ENCODE assay signal across 8 mouse cellular contexts in genomic region chr6:54992734-54993260, GRCm38 (mm10). TPM values are rescaled to one million over a fixed set of nuclear protein-coding genes. Genes with fewer than 3 reads are reported as not detected.
DNase-seq lines count a peak whose midpoint lies in the region; ATAC-seq lines count a peak whose summit lies in the region.

TSS of gene Ggct (minus strand) at chr6:54992950.

- peak; percentile 100 for ATAC-seq in hindbrain, embryonic 16.5 days

- peak; percentile 90 for DNase-seq in WW6 (ENCODE audit: low read depth, low spot score)
- DNase-seq in cerebellum, postnatal 4 days (ENCODE audit: low spot score in 2 of 2), result peak; percentile 84 to 94
- peak; percentile 96 for DNase-seq in gastrocnemius, adult 18-20 months (ENCODE audit: low spot score)
- peak; percentile 94 to 97 for DNase-seq in left cerebral cortex, adult 18-20 months (ENCODE audit: low spot score in 2 of 2)
- DNase-seq in right cerebral cortex, adult 18-20 months, result peak; percentile 98
- DNase-seq in urinary bladder, postnatal 10 days (ENCODE audit: low spot score), result peak; percentile 77

- peaks cover 7% of the 10 kb centered on the region; the same call in 1 of the 2 replicates for H3K4me1 ChIP-seq in hindbrain, embryonic 16.5 days (ENCODE audit: control insufficient read depth, insufficient read depth, low read depth, low read length)

- peak within 1 kb of the TSS; percentile 77 for H3K9ac ChIP-seq in hindbrain, embryonic 16.5 days (ENCODE audit: low read depth, low read length)

- H3K4me2 ChIP-seq in hindbrain, embryonic 16.5 days (ENCODE audit: low read length), result peak within 1 kb of the TSS; percentile 91

- H3K27me3 ChIP-seq in hindbrain, embryonic 16.5 days (replicated peaks; ENCODE audit: control insufficient read depth, insufficient read depth, low read length), result no peaks in the 10 kb centered on the region

- H3K36me3 ChIP-seq in hindbrain, embryonic 16.5 days (ENCODE audit: control insufficient read depth, insufficient read depth, low read length), result no peaks in the 10 kb centered on the region
- no peaks in the 10 kb centered on the region for H3K36me3 ChIP-seq in macrophage (ENCODE audit: inconsistent target)

- H3K9me3 ChIP-seq in hindbrain, embryonic 16.5 days (ENCODE audit: control insufficient read depth, low read length), result no peaks in the 10 kb centered on the region

- peak within 1 kb of the TSS; percentile 73 for H3K4me3 ChIP-seq in hindbrain, embryonic 16.5 days (ENCODE audit: low read length)
- peak within 1 kb of the TSS; percentile 49 for H3K4me3 ChIP-seq in macrophage (ENCODE audit: inconsistent target)

- H3K79me2 ChIP-seq in macrophage (ENCODE audit: inconsistent target), result no peaks in the 10 kb centered on the region

- peak within 1 kb of the TSS; percentile 74 for H3K27ac ChIP-seq in hindbrain, embryonic 16.5 days (ENCODE audit: low read depth, low read length)
- H3K27ac ChIP-seq in macrophage, result no peak within 1 kb of the TSS

- WGBS in hindbrain, embryonic 16.5 days, result 1% methylated on average over 41 of the region's 41 CpGs
- WGBS in macrophage (ENCODE audit: missing documents), result 1% methylated on average over 41 of the region's 41 CpGs

RNA-seq across cellular contexts. Expression of gene Ggct, which starts in this region (rescaled TPM):
- total RNA-seq in gastrocnemius, adult 18-20 months (2021), result 1 to 10 TPM; 6.6 to 8.3 TPM
- polyA plus RNA-seq in hindbrain, embryonic 16.5 days (2015; fragmentation: Nextera tagmentation; extraction: Ambion mirVana), result 14.3 and 20.5 TPM in 2 replicates
- 10 to 100 TPM; 26.6 to 28.9 TPM for total RNA-seq in left cerebral cortex, adult 18-20 months (2021)
- total RNA-seq in macrophage (2018; cell fraction: chromatin; rRNA removed), result 10 to 100 TPM in 23 of 26 experiments, 1 to 10 TPM in 3; 5.2 to 91.6 (median 26.1) TPM
- total RNA-seq in macrophage (2018; cell fraction: cytosol; rRNA removed), result 10 to 100 TPM in 18 of 26 experiments, 1 to 10 TPM in 8; 2.5 to 32.0 (median 17.7) TPM
- 10 to 100 TPM in 23 of 26 experiments, 1 to 10 TPM in 3; 7.3 to 51.8 (median 24.8) TPM for total RNA-seq in macrophage (2018; cell fraction: nucleus; rRNA removed)
- 6.4 to 8.4 TPM (median 8.1 TPM) in 3 replicates for polyA plus RNA-seq in macrophage (2018)
